Comparison of ENCODE assay signal across 19 mouse cellular contexts in genomic region chr3:80005371-80005770, GRCm38 (mm10).
A peak's percentile ranks its signal among the peaks of the same experiment; 100 is the strongest.
DNase-seq lines count a peak whose midpoint lies in the region; ATAC-seq and TF ChIP-seq lines count a peak whose summit lies in the region.
"Had no signal": no experiment of that assay in that cellular context is flagged by ENCODE, and none has a peak within 500 bp of the region (broad histone marks: within the 10 kb centered on the region; RNA-seq: fewer than 3 reads in every experiment).

No protein-coding gene starts in this region.

- H3K27ac ChIP-seq in heart, adult 2 months = peak overlapping the region; percentile 73
- H3K27ac ChIP-seq in heart, postnatal 0 days (ENCODE audit: low read depth) = peak overlapping the region; percentile 50
- H3K27ac ChIP-seq in lung, embryonic 16.5 days (ENCODE audit: low read length) = peak overlapping the region; percentile 49; the same call in 1 of the 2 replicates
- peak overlapping the region; percentile 38; the same call in 1 of the 2 replicates for H3K27ac ChIP-seq in embryonic fibroblast, embryonic 13.5 days (ENCODE audit: insufficient read depth, low read length)
- H3K27ac ChIP-seq: embryonic facial prominence, embryonic 13.5 days; forebrain, embryonic 13.5 days; hindbrain, embryonic 15.5 days had no signal

- no peak for DNase-seq in heart, adult 2 months
- DNase-seq in heart, postnatal 10 days = no peak
- no peak for DNase-seq in heart, postnatal 0 days (ENCODE audit: low spot score)
- DNase-seq in heart, postnatal 4 days = no peak
- DNase-seq in lung, postnatal 4 days = no peak
- DNase-seq: adrenal gland, postnatal 14 days; cerebellum, adult 18-20 months; cerebellum, adult 9-11 months; cerebellum, postnatal 36 days had no signal

- no peaks in the 10 kb centered on the region for H3K79me2 ChIP-seq in heart, adult 2 months (replicated peaks; ENCODE audit: control insufficient read depth, insufficient read depth, low read length)

- WGBS in heart, adult 2 months = 51% methylated on average over 5 of the region's 5 CpGs
- WGBS in heart, postnatal 0 days = 77% methylated on average over 5 of the region's 5 CpGs
- 66% methylated on average over 5 of the region's 5 CpGs for WGBS in lung, embryonic 16.5 days

- H3K9me3 ChIP-seq in heart, postnatal 0 days (replicated peaks; ENCODE audit: control insufficient read depth, low read length) = no peaks in the 10 kb centered on the region
- no peaks in the 10 kb centered on the region for H3K9me3 ChIP-seq in lung, embryonic 16.5 days (ENCODE audit: control insufficient read depth, low read length)
- H3K9me3 ChIP-seq: embryonic facial prominence, embryonic 13.5 days; forebrain, embryonic 13.5 days; hindbrain, embryonic 15.5 days had no signal

- peaks cover 11% of the 10 kb centered on the region for H3K4me1 ChIP-seq in heart, adult 2 months (ENCODE audit: control insufficient read depth, insufficient read depth, low read length)
- H3K4me1 ChIP-seq in heart, postnatal 0 days (ENCODE audit: control insufficient read depth, insufficient read depth) = peaks cover 6% of the 10 kb centered on the region
- H3K4me1 ChIP-seq in lung, embryonic 16.5 days (replicated peaks; ENCODE audit: control insufficient read depth, insufficient read depth, low read length) = peaks cover 3% of the 10 kb centered on the region; the same call in 1 of the 2 replicates
- H3K4me1 ChIP-seq in embryonic fibroblast, embryonic 13.5 days (ENCODE audit: control insufficient read depth, insufficient read depth, low read length) = peaks cover 20% of the 10 kb centered on the region
- H3K4me1 ChIP-seq: embryonic facial prominence, embryonic 13.5 days; forebrain, embryonic 13.5 days; hindbrain, embryonic 15.5 days had no signal

- no peak overlapping the region for H3K4me2 ChIP-seq in heart, postnatal 0 days (ENCODE audit: low read depth, low read length)
- no peak overlapping the region for H3K4me2 ChIP-seq in lung, embryonic 16.5 days (ENCODE audit: low read depth, low read length)
- H3K4me2 ChIP-seq: embryonic facial prominence, embryonic 13.5 days; forebrain, embryonic 13.5 days; hindbrain, embryonic 15.5 days had no signal

- H3K27me3 ChIP-seq in heart, adult 2 months (ENCODE audit: control insufficient read depth, insufficient read depth, low read length) = no peaks in the 10 kb centered on the region
- H3K27me3 ChIP-seq in heart, postnatal 0 days (ENCODE audit: control insufficient read depth, insufficient read depth, low read length) = no peaks in the 10 kb centered on the region
- H3K27me3 ChIP-seq in lung, embryonic 16.5 days (ENCODE audit: control insufficient read depth, insufficient read depth, low read depth, low read length) = no peaks in the 10 kb centered on the region
- H3K27me3 ChIP-seq: CH12.LX; embryonic facial prominence, embryonic 13.5 days; forebrain, embryonic 13.5 days; hindbrain, embryonic 15.5 days; Patski had no signal

- peak; percentile 24; the same call in 1 of the 2 replicates for ATAC-seq in heart, postnatal 0 days (ENCODE audit: insufficient read depth, low read depth)
- no peak for ATAC-seq in lung, embryonic 16.5 days (ENCODE audit: low read depth)
- ATAC-seq: activated CD4-positive, CD25-positive, alpha-beta regulatory T cell, adult 4 months; intestine, embryonic 16.5 days; Patski had no signal

- TF ChIP-seq POLR2A in heart, adult 2 months (IDR thresholded peaks at IDR 0.05; ENCODE audit: insufficient read depth, low read depth, low read length) = peak; percentile 13; the same call in 1 of the 2 replicates
- TF ChIP-seq POLR2A in embryonic fibroblast, embryonic 13.5 days (IDR thresholded peaks at IDR 0.05; ENCODE audit: low read depth, low read length) = no peak

- H3K9ac ChIP-seq in heart, adult 2 months (ENCODE audit: low read depth, low read length) = no peak overlapping the region
- H3K9ac ChIP-seq in heart, postnatal 0 days (replicated peaks; ENCODE audit: low read depth, low read length) = no peak overlapping the region
- H3K9ac ChIP-seq in lung, embryonic 16.5 days (ENCODE audit: low read length) = no peak overlapping the region
- H3K9ac ChIP-seq: embryonic facial prominence, embryonic 13.5 days; forebrain, embryonic 13.5 days; forebrain, postnatal 0 days; hindbrain, embryonic 15.5 days had no signal

- no peak for TF ChIP-seq CTCF in heart, adult 2 months (IDR thresholded peaks at IDR 0.05)
- no peak for TF ChIP-seq CTCF in heart, postnatal 0 days (IDR thresholded peaks at IDR 0.05; ENCODE audit: low read depth)
- no peak for TF ChIP-seq CTCF in embryonic fibroblast, embryonic 13.5 days (IDR thresholded peaks at IDR 0.05; ENCODE audit: borderline replicate concordance, insufficient read depth, low read length)

- intact Hi-C loops in heart, adult 2 months (cut with DNase I) = loop anchor here (1.0 to 5.0 kb wide), 3 partner anchors 37 to 118 kb away; no protein-coding TSS in a partner anchor
- intact Hi-C loops in heart, postnatal 10 days (cut with DNase I) = loop anchor here (5.0 kb wide), 3 partner anchors 37 to 118 kb away; no protein-coding TSS in a partner anchor

- TF ChIP-seq EP300 in heart, adult 2 months (IDR thresholded peaks at IDR 0.05; ENCODE audit: insufficient read depth, low read depth, low read length) = no peak
- no peak for TF ChIP-seq EP300 in heart, postnatal 0 days (IDR thresholded peaks at IDR 0.05; ENCODE audit: low read depth)

- H3K36me3 ChIP-seq in heart, adult 2 months (ENCODE audit: control insufficient read depth, insufficient read depth, low read length) = peaks cover 7% of the 10 kb centered on the region
- no peaks in the 10 kb centered on the region for H3K36me3 ChIP-seq in heart, postnatal 0 days (replicated peaks; ENCODE audit: control insufficient read depth, insufficient read depth, low read length)
- H3K36me3 ChIP-seq in lung, embryonic 16.5 days (ENCODE audit: control insufficient read depth, insufficient read depth, low read length) = no peaks in the 10 kb centered on the region
- H3K36me3 ChIP-seq: embryonic facial prominence, embryonic 13.5 days; hindbrain, embryonic 15.5 days had no signal

- no peak overlapping the region for H3K4me3 ChIP-seq in heart, adult 2 months
- no peak overlapping the region for H3K4me3 ChIP-seq in heart, postnatal 0 days (ENCODE audit: low read depth, low read length)
- no peak overlapping the region for H3K4me3 ChIP-seq in lung, embryonic 16.5 days (ENCODE audit: low read length)
- no peak overlapping the region for H3K4me3 ChIP-seq in embryonic fibroblast, embryonic 13.5 days (ENCODE audit: insufficient read depth, low read length)
- H3K4me3 ChIP-seq: embryonic facial prominence, embryonic 13.5 days; forebrain, embryonic 13.5 days; hindbrain, embryonic 15.5 days had no signal
